Mouse (Mus musculus): ENCODE measurements around the gene Bpifc.

Gene Bpifc

GRCm38 (mm10) chr10:86017781-86018180 lies 6.1 kb upstream of the Bpifc start:
- no peak for DNase-seq (ENCODE audit: low spot score in 2 of 2)

GRCm38 (mm10) chr10:86011172-86011571 lies 523 bp downstream of the Bpifc start:
- DNase-seq (ENCODE audit: low spot score in 2 of 2), result no peak

- DNase-seq (ENCODE audit: low spot score in 2 of 2), result no peak
These were observed 1.1 kb downstream of the Bpifc start for GRCm38 (mm10) chr10:86010636-86011035.

- DNase-seq (ENCODE audit: low spot score in 2 of 2), result no peak
These were observed 2.0 kb downstream of the Bpifc start for GRCm38 (mm10) chr10:86009688-86010087.

GRCm38 (mm10) chr10:86006455-86006854 lies 5.2 kb downstream of the Bpifc start:
- DNase-seq (ENCODE audit: low spot score in 2 of 2), result no peak

DNA sequence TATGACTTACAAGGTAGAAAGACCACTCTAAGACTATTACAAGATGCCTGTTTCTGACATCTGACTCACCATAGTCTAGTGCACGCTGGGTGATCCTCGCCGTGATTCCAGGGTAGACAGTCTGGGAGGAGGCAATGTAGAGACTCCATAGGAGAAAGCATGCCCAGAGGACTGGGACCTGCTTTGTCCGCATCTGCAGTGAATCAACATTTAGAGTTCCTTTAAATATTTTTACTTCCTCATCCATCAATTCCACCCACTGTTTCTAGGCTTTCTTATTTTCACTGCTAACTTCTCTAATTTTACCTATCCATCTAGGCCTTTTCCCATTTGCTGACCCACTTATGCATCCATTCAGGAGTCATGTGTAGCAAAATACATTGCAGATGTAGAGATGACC lies 11.2 kb downstream of the Bpifc start:
- no peak for DNase-seq (ENCODE audit: low spot score in 2 of 2)

DNA sequence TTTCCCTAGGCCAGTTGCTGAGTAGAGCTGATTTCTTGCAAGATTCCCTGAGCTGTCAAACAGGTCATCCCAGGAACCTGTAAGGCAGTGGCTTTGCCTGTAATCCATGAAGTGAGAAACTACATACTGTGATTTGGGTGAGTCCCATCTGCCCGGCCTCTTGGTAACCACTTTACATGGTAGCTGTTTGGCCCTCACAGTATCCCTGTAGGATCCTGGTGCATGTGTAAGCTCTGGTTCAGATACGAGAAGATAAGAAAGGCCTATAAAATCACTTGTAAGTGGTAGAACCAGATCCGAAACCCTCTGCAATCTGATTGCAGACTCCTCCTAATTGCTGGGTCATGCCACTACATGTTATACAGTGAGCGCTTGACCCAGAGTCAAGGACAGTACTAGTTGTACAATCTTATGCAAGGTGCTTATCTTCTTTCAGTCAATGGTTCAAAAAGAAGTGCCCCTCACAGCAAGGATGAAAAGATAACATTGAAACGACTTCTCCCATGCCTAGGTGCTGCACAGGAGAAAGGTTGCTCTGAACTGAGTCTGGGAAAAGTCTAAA lies 17.1 kb downstream of the Bpifc start:
- DNase-seq (ENCODE audit: low spot score in 2 of 2), result no peak

DNA sequence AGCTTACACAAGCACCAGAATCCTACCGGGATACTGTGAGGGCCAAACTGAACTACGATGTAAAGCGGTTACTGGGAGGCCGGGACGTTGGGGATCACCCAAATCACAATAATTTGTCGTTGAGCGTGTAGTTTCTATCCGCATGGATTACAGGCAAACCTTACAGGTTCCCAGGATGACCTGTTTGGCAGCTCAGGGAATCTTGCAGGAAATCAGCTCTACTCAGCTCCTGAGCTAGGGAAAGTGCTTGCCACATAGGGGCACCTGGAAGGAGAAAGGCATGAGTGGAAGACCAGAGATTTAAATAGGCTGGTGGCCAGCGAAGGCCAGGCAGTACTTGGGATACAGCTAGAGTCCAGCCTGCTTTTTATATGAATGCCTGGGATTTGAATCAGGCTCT lies 17.9 kb downstream of the Bpifc start:
- DNase-seq (ENCODE audit: low spot score in 2 of 2), result no peak

- DNase-seq (ENCODE audit: low spot score in 2 of 2), result no peak
These were observed 19.3 kb downstream of the Bpifc start for GRCm38 (mm10) chr10:85992412-85992811.

- DNase-seq (ENCODE audit: low spot score in 2 of 2), result no peak
These were observed 22.1 kb downstream of the Bpifc start for GRCm38 (mm10) chr10:85989412-85990115.

DNA sequence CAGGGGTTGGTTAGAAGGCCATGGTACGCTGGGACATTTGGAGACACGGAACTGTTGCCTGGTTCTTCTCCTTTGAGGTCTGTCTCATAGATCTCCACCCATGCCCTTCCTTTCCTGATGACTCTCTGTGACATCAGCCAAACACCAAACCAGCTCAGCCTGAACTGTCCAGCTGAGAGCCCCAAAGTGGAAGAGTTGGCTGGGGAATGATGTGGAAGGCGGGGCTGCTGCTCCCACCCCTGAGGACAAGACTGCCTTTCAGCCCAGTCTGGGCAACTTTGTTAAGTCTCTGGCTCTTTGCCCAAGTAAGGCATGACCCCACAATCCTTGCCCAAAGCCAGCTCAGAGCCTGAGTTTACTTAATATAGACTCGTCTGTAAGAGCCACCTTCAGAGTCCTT lies 38.8 kb downstream of the Bpifc start:
- no peak for DNase-seq (ENCODE audit: low spot score in 2 of 2)

DNA sequence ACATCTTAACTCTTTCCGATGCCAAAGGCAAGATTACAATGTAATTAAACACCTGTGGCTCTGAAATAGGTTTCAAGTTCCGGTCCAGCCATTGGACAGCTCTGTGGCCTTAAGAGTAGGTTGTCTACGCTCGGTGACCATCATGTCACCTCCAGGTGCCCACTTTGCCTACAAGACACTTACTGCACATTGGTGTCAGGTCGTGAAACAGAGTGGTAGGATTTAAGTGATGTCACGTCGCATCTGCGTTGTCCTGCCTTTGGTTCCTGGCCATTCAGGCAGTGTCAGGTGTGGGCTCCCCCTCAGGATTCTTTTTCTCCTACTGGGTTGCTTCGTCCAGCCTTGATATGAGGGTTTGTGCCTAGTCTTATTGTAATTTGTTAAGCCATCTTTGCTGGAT lies 39.9 kb downstream of the Bpifc start:
- DNase-seq (ENCODE audit: low spot score in 2 of 2), result no peak

DNA sequence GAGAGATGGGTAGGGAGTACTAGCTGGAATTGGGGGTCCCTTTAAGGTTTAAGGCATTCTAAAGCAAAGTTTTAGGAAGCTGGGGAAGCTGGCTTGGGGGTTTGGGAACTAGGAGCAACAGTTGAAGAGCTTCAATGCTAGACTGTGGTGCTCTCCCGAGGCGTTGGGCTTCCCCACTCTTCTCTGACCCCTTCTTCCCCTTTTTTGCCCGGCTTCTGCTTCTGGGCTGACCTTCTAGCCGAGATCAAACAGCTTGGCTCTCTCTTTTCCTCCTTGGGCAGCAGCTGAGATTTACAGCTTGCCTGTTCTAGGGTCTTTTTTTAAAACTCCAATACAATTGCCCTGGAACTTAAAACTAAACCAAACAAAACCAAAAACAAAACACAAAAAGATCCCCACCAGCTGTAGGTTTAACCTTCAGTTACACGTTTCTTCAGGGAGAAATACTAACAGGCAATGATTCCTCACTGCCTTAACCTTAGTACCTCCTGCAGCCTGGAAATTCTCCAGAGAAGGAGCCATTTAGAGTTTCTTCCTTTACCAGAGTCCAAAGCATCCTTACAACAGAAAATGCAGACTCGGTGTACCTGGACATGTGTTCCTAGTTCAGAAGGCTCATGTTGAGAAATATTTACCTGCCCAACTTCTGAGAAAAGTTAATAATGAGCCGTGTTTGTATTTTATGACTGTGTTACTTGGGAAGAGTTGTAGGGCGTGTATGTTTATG lies 41.6 kb downstream of the Bpifc start:
- no peak for DNase-seq (ENCODE audit: low spot score in 2 of 2)

DNA sequence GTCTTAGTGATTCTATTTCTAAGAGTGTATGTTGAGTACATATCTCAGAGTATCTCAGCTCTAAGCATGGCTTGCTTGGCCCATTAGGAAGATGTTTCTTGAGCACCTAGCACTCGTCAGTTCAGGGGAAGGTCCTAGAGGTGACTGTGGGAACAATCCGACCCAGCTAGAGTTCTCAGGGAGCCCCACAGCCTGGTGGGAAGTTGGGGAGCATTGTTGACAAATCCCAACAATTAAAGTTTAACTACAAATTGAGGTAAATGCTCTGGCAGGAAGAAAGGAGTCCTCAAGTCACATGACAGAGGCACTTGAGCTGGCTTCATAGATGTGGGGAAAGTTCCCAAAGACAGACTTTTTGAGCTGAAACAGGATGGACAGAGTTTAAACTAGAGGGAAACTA lies 43.0 kb downstream of the Bpifc start:
- DNase-seq (ENCODE audit: low spot score in 2 of 2), result no peak

DNA sequence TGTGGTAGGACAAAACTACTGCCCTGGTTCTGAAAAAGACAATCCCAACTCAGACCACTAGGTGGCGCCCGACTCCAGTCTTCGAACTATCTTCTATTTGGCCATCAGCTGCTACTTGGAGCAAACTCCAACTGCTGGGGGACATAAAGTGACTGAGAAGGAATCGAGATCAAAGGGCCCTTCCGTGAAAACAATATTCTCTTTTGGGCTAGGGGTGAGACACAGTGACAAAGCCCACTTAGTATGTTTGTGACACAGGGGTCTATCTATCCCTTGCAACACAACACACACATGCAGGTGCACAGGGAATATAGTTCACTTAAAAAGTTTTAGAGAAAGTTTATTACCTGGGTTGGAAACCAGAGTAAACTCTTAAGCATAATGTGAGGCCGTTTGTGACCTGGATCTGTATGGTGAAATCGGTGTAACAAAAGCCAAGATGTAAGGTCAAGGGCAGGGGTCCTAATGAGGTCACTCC lies 43.5 kb downstream of the Bpifc start:
- peak; percentile 74 to 85 for DNase-seq (ENCODE audit: low spot score in 2 of 2)

DNA sequence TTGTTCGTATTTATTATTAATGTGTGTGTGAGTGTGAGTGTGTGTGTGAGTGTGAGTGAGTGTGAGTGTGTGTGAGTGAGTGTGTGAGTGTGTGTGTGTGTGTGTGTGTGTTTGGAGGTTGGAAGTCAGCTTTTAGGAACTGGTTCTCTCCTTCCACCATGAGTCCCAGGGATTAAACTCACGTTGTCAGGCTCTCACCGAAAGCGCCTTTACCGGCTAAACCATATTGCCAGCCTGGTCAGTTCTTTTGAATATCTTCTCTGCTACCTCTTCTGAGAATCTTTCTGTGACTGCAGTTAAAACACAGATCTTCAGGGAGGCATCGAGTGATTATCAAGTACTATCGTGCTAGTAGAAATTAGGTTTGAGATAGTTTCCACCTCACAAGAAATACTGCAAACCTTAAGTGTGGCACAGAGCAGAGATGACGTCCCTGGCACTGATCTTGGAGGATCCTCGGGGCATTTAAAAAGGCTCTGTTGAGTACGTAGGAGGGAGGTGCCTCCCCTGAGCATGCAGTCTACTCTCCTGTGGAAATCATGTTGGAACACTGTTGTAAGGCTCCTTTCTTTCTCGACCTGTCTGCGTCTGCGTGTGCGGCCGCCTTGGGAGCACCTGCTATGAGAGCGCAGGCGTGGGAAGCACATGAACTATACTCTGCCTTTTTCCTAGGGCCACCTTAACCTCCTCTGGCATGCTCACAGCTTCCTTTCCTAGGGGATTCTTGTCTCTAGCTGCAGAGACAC lies 44.1 kb downstream of the Bpifc start:
- DNase-seq (ENCODE audit: low spot score in 2 of 2), result no peak

- no peak for DNase-seq (ENCODE audit: low spot score in 2 of 2)
These were observed 45.2 kb downstream of the Bpifc start for GRCm38 (mm10) chr10:85966476-85966875.

DNA sequence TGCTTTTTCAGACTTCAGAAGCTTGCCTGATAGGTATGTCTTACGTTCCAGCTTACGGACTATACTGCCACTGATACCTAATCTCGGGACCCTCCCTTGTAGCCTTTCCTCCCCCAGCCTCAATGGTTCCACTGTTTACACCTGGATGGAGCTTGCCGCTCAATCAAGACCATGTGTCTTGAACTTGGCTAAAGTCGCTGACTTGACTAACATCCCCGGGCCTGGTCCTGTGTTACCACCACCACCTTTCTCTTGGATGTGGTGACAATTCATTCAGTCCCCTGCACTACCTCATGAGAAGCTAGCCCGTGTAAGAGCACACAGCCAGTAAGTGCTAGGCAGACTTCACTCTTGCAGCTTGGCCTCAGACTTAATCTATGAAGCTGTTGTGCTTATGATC lies 47.4 kb downstream of the Bpifc start:
- DNase-seq (ENCODE audit: low spot score in 2 of 2), result no peak

DNA sequence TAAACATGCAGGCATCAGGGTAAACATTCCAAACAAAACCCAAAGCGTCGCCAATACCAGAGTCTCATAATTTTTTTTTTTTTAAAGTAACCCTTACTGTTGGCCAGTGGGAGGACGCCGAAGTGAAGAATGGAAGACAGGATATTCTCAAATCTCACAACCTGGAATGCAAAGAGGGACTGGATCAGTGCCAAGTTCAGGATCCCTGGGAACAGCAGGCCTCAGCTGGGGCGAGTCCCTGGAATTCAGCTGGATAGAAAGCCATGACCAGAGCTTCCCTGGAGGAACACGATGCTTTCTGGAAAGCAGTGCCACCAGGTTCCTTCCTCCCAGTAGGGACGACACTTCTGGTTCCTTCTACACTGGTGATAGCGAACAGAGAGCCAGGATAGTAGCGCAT lies 48.8 kb downstream of the Bpifc start:
- no peak for DNase-seq (ENCODE audit: low spot score in 2 of 2)

DNA sequence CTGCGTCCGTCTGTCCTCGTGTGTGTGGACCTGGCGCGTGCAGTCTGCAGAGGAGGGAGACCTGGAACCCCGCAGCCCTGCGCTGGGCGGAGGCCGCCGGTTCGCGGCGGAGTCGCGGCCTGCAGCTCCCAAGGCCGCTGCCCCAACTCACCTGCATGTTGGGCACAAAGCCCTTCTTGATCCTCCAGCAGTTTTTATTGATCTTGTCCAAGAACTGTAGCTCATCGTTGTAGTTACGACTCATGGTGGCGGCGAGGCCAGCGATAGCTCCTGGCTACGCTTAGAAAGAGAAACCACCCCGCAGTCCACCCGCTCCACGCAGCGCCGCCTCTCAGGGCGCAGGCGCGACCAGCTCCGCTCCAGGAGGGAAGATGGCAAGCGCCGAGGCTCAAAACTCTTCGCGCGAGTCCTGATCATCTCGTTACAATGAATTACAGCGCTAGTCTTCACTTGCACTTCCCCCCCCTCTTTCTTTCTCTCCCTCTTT lies 54.2 kb downstream of the Bpifc start, which contains the start of gene Rtcb:
Gene Rtcb, minus strand, starts transcription at position 360 of the 487 bp plus-strand sequence.
- DNase-seq (ENCODE audit: low spot score in 2 of 2), result peak; percentile 96 to 99

- DNase-seq (ENCODE audit: low spot score in 2 of 2), result peak in 1 of 2 experiments; percentile 26
These were observed 54.8 kb downstream of the Bpifc start for GRCm38 (mm10) chr10:85956871-85957419.

- DNase-seq (ENCODE audit: low spot score in 2 of 2), result no peak
These were observed 57.3 kb downstream of the Bpifc start for GRCm38 (mm10) chr10:85954429-85954828.
